Mouse (Mus musculus): ENCODE results near the gene Shbg. TPM values are rescaled to one million over a fixed set of nuclear protein-coding genes. Genes with fewer than 3 reads are reported as not detected.

Shbg gene
- polyA plus RNA-seq, 1 experiment from 2014 or later: 0.82 TPM

DNA sequence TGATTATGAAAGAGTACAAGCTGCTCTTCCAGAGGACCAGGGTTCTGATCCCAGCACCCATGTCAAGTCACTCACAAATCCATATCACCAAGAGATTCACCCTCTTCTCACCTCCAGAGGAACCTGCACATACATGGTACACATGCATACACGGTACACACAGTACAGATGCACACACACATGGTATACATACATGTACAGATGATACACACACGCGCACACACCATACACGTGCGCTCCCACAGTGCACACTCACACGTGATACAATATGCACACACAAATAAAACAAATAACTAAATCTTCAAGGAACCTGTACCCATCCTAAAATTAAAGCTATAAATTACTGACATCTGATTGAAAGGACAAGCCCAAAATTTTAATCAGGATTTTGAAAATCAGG, 22.9 kb downstream of the Shbg start:
- Histone ChIP-seq H3K4me2 (no peak overlapping the region), H3K36me3 (peaks cover 36% of the 10 kb centered on the region), H3K9ac (no peak overlapping the region), H3K9me3 (replicated peaks) (no peaks in the 10 kb centered on the region), H3K4me3 (no peak overlapping the region), H3K27ac (ENCODE audit: poor library complexity, severe bottlenecking) (no peak overlapping the region), H3K4me1 (replicated peaks) (peaks cover 8% of the 10 kb centered on the region), H3K27me3 (replicated peaks) (no peaks in the 10 kb centered on the region)
- ATAC-seq (ENCODE audit: insufficient number of reproducible peaks, low FRiP score): no peak
- 94% methylated on average over 6 of the region's 6 CpGs for WGBS

DNA sequence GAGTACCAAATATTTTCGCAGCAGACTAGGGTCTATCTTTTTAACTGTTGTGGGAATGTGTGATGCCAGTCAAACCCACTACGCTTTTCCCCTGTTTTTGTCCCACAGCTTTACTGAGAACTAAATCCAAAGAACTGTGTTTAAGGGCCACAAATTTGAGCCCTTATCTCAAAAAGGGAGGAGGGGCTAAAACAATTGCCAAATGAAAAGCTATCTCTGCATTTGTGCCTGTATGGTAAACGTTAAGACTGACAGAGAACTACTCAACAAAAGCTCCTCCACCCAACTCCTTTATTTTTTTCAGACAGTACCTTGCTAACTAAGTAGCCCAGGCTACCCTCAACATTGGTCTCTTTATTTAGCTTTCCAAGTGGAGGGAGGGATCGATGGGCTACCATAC, 24.9 kb downstream of the Shbg start:
- H3K4me3 ChIP-seq: no peak overlapping the region
- no peak for ATAC-seq (ENCODE audit: insufficient number of reproducible peaks, low FRiP score)
- H3K36me3 ChIP-seq: peaks cover 56% of the 10 kb centered on the region
- no peak overlapping the region for H3K4me2 ChIP-seq
- H3K27ac ChIP-seq (ENCODE audit: poor library complexity, severe bottlenecking): no peak overlapping the region
- no peak overlapping the region for H3K9ac ChIP-seq
- no peaks in the 10 kb centered on the region for H3K27me3 ChIP-seq (replicated peaks)
- WGBS: 80% methylated on average over 4 of the region's 4 CpGs
- H3K9me3 ChIP-seq (replicated peaks): no peaks in the 10 kb centered on the region
- H3K4me1 ChIP-seq (replicated peaks): no peaks in the 10 kb centered on the region

- Histone ChIP-seq H3K27ac (ENCODE audit: poor library complexity, severe bottlenecking) (no peak overlapping the region), H3K9me3 (replicated peaks) (no peaks in the 10 kb centered on the region), H3K9ac (0 out of 2 replicates have a peak overlapping the region, but pooled peaks have one; percentile 41), H3K36me3 (peaks cover 64% of the 10 kb centered on the region), H3K27me3 (replicated peaks) (no peaks in the 10 kb centered on the region), H3K4me1 (replicated peaks) (no peaks in the 10 kb centered on the region), H3K4me3 (no peak overlapping the region), H3K4me2 (no peak overlapping the region)
- WGBS: 74% methylated on average over 7 of the region's 7 CpGs
- ATAC-seq (ENCODE audit: insufficient number of reproducible peaks, low FRiP score): no peak
These were observed 25.6 kb downstream of the Shbg start for GRCm38 (mm10) chr11:69591899-69592637.

GRCm38 (mm10) chr11:69591424-69591823, 26.3 kb downstream of the Shbg start:
- peaks cover 67% of the 10 kb centered on the region for H3K36me3 ChIP-seq
- no peaks in the 10 kb centered on the region for H3K27me3 ChIP-seq (replicated peaks)
- no peaks in the 10 kb centered on the region for H3K4me1 ChIP-seq (replicated peaks)
- H3K27ac ChIP-seq (ENCODE audit: poor library complexity, severe bottlenecking): no peak overlapping the region
- no peak overlapping the region for H3K4me2 ChIP-seq
- H3K4me3 ChIP-seq: no peak overlapping the region
- no peak for ATAC-seq (ENCODE audit: insufficient number of reproducible peaks, low FRiP score)
- no peak overlapping the region for H3K9ac ChIP-seq
- WGBS: 85% methylated on average over 3 of the region's 3 CpGs
- H3K9me3 ChIP-seq (replicated peaks): no peaks in the 10 kb centered on the region

DNA sequence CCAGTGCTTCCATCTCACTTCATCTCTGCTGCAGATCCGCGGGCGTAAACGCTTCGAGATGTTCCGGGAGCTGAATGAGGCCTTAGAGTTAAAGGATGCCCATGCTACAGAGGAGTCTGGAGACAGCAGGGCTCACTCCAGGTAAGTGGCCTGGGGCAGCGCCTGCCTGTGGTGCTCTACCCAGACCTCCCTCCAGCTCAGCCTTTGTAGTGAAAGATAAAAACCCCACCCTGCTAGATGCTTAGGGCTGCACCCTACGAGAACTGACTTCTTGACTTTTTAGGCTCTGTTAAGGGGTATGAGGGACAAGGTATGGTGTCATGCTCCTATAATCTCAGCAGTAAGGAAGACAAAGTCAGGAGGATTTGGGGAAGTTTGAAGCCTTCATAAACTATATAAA, 27.1 kb downstream of the Shbg start:
- H3K9me3 ChIP-seq (replicated peaks): no peaks in the 10 kb centered on the region
- no peak overlapping the region for H3K9ac ChIP-seq
- WGBS: 89% methylated on average over 8 of the region's 8 CpGs
- H3K36me3 ChIP-seq: peaks cover 67% of the 10 kb centered on the region
- H3K4me3 ChIP-seq: no peak overlapping the region
- peaks cover 6% of the 10 kb centered on the region for H3K4me1 ChIP-seq (replicated peaks)
- H3K4me2 ChIP-seq: no peak overlapping the region
- ATAC-seq (ENCODE audit: insufficient number of reproducible peaks, low FRiP score): no peak
- H3K27ac ChIP-seq (ENCODE audit: poor library complexity, severe bottlenecking): no peak overlapping the region
- H3K27me3 ChIP-seq (replicated peaks): no peaks in the 10 kb centered on the region

DNA sequence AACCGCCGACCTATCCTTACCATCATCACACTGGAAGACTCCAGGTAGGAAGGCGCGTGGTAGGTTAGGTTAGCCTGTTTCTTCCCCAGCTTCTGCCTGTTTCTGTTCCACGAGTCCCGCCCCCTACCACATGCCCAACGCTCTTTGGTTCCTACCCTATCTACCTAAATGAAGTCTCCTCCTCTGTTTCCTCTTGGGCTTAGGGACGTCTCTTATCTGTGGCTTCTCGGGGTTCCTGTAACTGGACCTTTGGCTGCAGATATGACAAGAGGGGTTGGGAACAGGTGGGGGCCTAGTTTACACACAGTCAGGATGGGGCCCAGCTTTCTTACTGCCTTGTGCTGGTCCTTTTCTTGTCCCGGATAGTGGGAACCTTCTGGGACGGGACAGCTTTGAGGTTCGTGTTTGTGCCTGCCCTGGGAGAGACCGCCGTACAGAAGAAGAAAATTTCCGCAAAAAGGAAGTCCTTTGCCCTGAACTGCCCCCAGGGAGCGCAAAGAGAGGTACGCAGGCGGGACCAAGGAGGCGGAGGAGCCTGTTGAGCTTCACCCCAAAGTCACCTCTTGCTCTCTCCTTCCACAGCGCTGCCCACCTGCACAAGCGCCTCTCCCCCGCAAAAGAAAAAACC, 28.4 kb downstream of the Shbg start:
- WGBS: 83% methylated on average over 22 of the region's 22 CpGs
- Histone ChIP-seq H3K4me2 (no peak overlapping the region), H3K9me3 (replicated peaks) (no peaks in the 10 kb centered on the region), H3K4me3 (no peak overlapping the region), H3K9ac (no peak overlapping the region), H3K36me3 (peaks cover 67% of the 10 kb centered on the region), H3K27me3 (replicated peaks) (no peaks in the 10 kb centered on the region), H3K4me1 (replicated peaks) (peaks cover 17% of the 10 kb centered on the region), H3K27ac (ENCODE audit: poor library complexity, severe bottlenecking) (no peak overlapping the region)
- peak; percentile 21; the same call in 1 of the 2 replicates for ATAC-seq (ENCODE audit: insufficient number of reproducible peaks, low FRiP score)

DNA sequence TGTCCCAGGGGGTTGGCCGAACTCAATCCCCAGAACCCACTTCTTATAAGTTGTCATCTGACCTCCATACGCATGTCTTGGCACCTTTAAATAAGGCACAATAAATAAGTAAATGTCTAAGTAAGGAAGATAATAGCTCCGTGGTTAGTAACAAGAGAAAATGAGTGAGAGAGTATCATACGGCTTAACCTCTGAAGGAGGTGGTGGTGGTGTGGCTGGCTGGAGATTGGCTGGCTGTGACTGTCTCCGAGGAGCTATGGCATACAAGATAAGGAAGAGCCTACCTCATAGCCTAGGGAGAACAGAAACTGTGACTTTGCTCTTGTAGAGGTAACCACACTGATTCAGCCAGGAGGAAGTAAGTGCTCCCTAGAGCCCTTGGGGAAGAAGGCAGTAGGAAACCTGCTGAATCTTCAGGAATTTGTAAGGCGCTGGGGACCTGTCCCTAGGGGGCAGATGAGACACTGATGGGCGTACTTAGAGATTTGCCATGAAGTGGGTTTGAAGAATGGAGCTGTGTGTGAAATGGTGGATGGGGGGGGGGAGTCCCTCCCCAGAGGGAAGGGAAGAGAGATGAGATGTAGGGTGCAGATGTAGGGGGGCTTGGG, 31.9 kb downstream of the Shbg start:
- peak; percentile 53; the same call in 1 of the 2 replicates for ATAC-seq (ENCODE audit: insufficient number of reproducible peaks, low FRiP score)
- 59% methylated on average over 7 of the region's 7 CpGs for WGBS
- Histone ChIP-seq H3K4me3 (no peak overlapping the region), H3K9ac (no peak overlapping the region), H3K27me3 (replicated peaks) (no peaks in the 10 kb centered on the region), H3K4me1 (replicated peaks) (peaks cover 27% of the 10 kb centered on the region), H3K9me3 (replicated peaks) (no peaks in the 10 kb centered on the region), H3K4me2 (no peak overlapping the region), H3K36me3 (peaks cover 47% of the 10 kb centered on the region), H3K27ac (ENCODE audit: poor library complexity, severe bottlenecking) (no peak overlapping the region)

GRCm38 (mm10) chr11:69584937-69585336, 32.8 kb downstream of the Shbg start:
- Histone ChIP-seq H3K36me3 (peaks cover 38% of the 10 kb centered on the region), H3K27ac (ENCODE audit: poor library complexity, severe bottlenecking) (no peak overlapping the region), H3K27me3 (replicated peaks) (no peaks in the 10 kb centered on the region), H3K9me3 (replicated peaks) (no peaks in the 10 kb centered on the region), H3K4me2 (no peak overlapping the region), H3K4me1 (replicated peaks) (peaks cover 27% of the 10 kb centered on the region), H3K9ac (no peak overlapping the region), H3K4me3 (no peak overlapping the region)
- ATAC-seq (ENCODE audit: insufficient number of reproducible peaks, low FRiP score): no peak
- WGBS: 91% methylated on average over 13 of the region's 13 CpGs

GRCm38 (mm10) chr11:69584008-69584407, 33.7 kb downstream of the Shbg start:
- no peak for ATAC-seq (ENCODE audit: insufficient number of reproducible peaks, low FRiP score)
- no peak overlapping the region for H3K4me2 ChIP-seq
- no peaks in the 10 kb centered on the region for H3K27me3 ChIP-seq (replicated peaks)
- no peak overlapping the region for H3K9ac ChIP-seq
- no peaks in the 10 kb centered on the region for H3K9me3 ChIP-seq (replicated peaks)
- no peak overlapping the region for H3K27ac ChIP-seq (ENCODE audit: poor library complexity, severe bottlenecking)
- WGBS: 80% methylated on average over 7 of the region's 7 CpGs
- H3K4me1 ChIP-seq (replicated peaks): peaks cover 27% of the 10 kb centered on the region
- H3K36me3 ChIP-seq: peaks cover 29% of the 10 kb centered on the region
- no peak overlapping the region for H3K4me3 ChIP-seq

GRCm38 (mm10) chr11:69582230-69582805, 35.4 kb downstream of the Shbg start:
- H3K27me3 ChIP-seq (replicated peaks): no peaks in the 10 kb centered on the region
- peaks cover 39% of the 10 kb centered on the region for H3K4me1 ChIP-seq (replicated peaks)
- ATAC-seq (ENCODE audit: insufficient number of reproducible peaks, low FRiP score): no peak
- H3K4me3 ChIP-seq: peak overlapping the region; percentile 92
- H3K9me3 ChIP-seq (replicated peaks): no peaks in the 10 kb centered on the region
- no peak overlapping the region; the same call in 1 of the 2 replicates for H3K27ac ChIP-seq (ENCODE audit: poor library complexity, severe bottlenecking)
- WGBS: 58% methylated on average over 9 of the region's 9 CpGs
- peaks cover 12% of the 10 kb centered on the region for H3K36me3 ChIP-seq
- peak overlapping the region; percentile 92 for H3K4me2 ChIP-seq
- peak overlapping the region; percentile 63 for H3K9ac ChIP-seq

- 1% methylated on average over 8 of the region's 8 CpGs for WGBS
- Histone ChIP-seq H3K4me3 (peak overlapping the region; percentile 92), H3K9me3 (replicated peaks) (no peaks in the 10 kb centered on the region), H3K36me3 (peaks cover 7% of the 10 kb centered on the region), H3K9ac (peak overlapping the region; percentile 95), H3K4me2 (peak overlapping the region; percentile 92), H3K27ac (ENCODE audit: poor library complexity, severe bottlenecking) (peak overlapping the region; percentile 95), H3K4me1 (replicated peaks) (peaks cover 44% of the 10 kb centered on the region), H3K27me3 (replicated peaks) (no peaks in the 10 kb centered on the region)
- ATAC-seq (ENCODE audit: insufficient number of reproducible peaks, low FRiP score): no peak
These were observed 35.9 kb downstream of the Shbg start for GRCm38 (mm10) chr11:69581814-69582213.

Data from heart, embryonic 12.5 days (tissue).